In genomic region chr6:5254869-5255268, GRCm38 (mm10) we compare ENCODE assay signal across 15 mouse cellular contexts. TPM values are rescaled to one million over a fixed set of nuclear protein-coding genes. Genes with fewer than 3 reads are reported as not detected.
DNase-seq lines count a peak whose midpoint lies in the region; ATAC-seq and TF ChIP-seq lines count a peak whose summit lies in the region.
"Had no signal": no experiment of that assay in that cellular context is flagged by ENCODE, and none has a peak within 500 bp of the region (broad histone marks: within the 10 kb centered on the region; RNA-seq: fewer than 3 reads in every experiment).

No protein-coding gene starts in this region.

- H3K4me3 ChIP-seq in heart, embryonic 15.5 days: peak overlapping the region; percentile 63
- H3K4me3 ChIP-seq in lung, embryonic 16.5 days (ENCODE audit: low read length): no peak overlapping the region
- peak overlapping the region; percentile 60 for H3K4me3 ChIP-seq in liver, embryonic 11.5 days (ENCODE audit: low read depth, low read length)
- no peak overlapping the region for H3K4me3 ChIP-seq in myocyte
- H3K4me3 ChIP-seq: hindbrain, embryonic 12.5 days; neural tube, embryonic 12.5 days had no signal

- no peaks in the 10 kb centered on the region for H3K36me3 ChIP-seq in heart, embryonic 15.5 days
- no peaks in the 10 kb centered on the region for H3K36me3 ChIP-seq in lung, embryonic 16.5 days (ENCODE audit: control insufficient read depth, insufficient read depth, low read length)
- H3K36me3 ChIP-seq in liver, embryonic 11.5 days (ENCODE audit: control insufficient read depth, insufficient read depth, low read length): no peaks in the 10 kb centered on the region
- H3K36me3 ChIP-seq in myocyte (ENCODE audit: control insufficient read depth, insufficient read depth): no peaks in the 10 kb centered on the region
- H3K36me3 ChIP-seq: hindbrain, embryonic 12.5 days; limb, embryonic 15.5 days; neural tube, embryonic 12.5 days had no signal

- no peak for DNase-seq in heart, postnatal 25 days (ENCODE audit: low spot score)
- DNase-seq in lung, postnatal 25 days (ENCODE audit: low spot score): no peak
- DNase-seq in liver, embryonic 11.5 days (ENCODE audit: low spot score): no peak
- DNase-seq in spleen, postnatal 36 days (ENCODE audit: low spot score in 2 of 2): no peak
- DNase-seq: cerebellum, adult 18-20 months; thymus, postnatal 25 days had no signal

- no peak for ATAC-seq in heart, embryonic 15.5 days (replicated peaks; ENCODE audit: insufficient number of reproducible peaks, insufficient read depth, low FRiP score, low read depth)
- no peak for ATAC-seq in lung, embryonic 16.5 days (ENCODE audit: low read depth)
- no peak for ATAC-seq in liver, embryonic 11.5 days (replicated peaks; ENCODE audit: low FRiP score)
- ATAC-seq in frontal cortex, adult (ENCODE audit: low TSS enrichment): no peak
- ATAC-seq: midbrain, embryonic 16.5 days had no signal

- WGBS in heart, embryonic 15.5 days: 96% methylated on average over 2 of the region's 2 CpGs
- WGBS in lung, embryonic 16.5 days: 93% methylated on average over 2 of the region's 2 CpGs
- WGBS in liver, embryonic 11.5 days: 89% methylated on average over 2 of the region's 2 CpGs

- no peak overlapping the region for H3K9ac ChIP-seq in heart, embryonic 15.5 days
- no peak overlapping the region for H3K9ac ChIP-seq in lung, embryonic 16.5 days (ENCODE audit: low read length)
- H3K9ac ChIP-seq in liver, embryonic 11.5 days (ENCODE audit: low read depth, low read length): no peak overlapping the region
- H3K9ac ChIP-seq: forebrain, postnatal 0 days; hindbrain, embryonic 12.5 days; neural tube, embryonic 12.5 days had no signal

- no peaks in the 10 kb centered on the region for H3K9me3 ChIP-seq in heart, embryonic 15.5 days (replicated peaks)
- H3K9me3 ChIP-seq in lung, embryonic 16.5 days (ENCODE audit: control insufficient read depth, low read length): no peaks in the 10 kb centered on the region
- no peaks in the 10 kb centered on the region for H3K9me3 ChIP-seq in liver, embryonic 11.5 days (ENCODE audit: control insufficient read depth, low read length)
- H3K9me3 ChIP-seq: hindbrain, embryonic 12.5 days; limb, embryonic 15.5 days; neural tube, embryonic 12.5 days had no signal

- H3ac ChIP-seq in myocyte (ENCODE audit: control insufficient read depth, insufficient read length): no peak overlapping the region

- TF ChIP-seq POLR2A in myocyte (IDR thresholded peaks at IDR 0.05; ENCODE audit: insufficient read length, low read depth): no peak

- no peaks in the 10 kb centered on the region for H3K79me2 ChIP-seq in myocyte (ENCODE audit: control insufficient read depth, insufficient read depth)

- peaks cover 4% of the 10 kb centered on the region for H3K4me1 ChIP-seq in heart, embryonic 15.5 days (replicated peaks)
- peaks cover 7% of the 10 kb centered on the region; the same call in 1 of the 2 replicates for H3K4me1 ChIP-seq in lung, embryonic 16.5 days (replicated peaks; ENCODE audit: control insufficient read depth, insufficient read depth, low read length)
- peaks cover 13% of the 10 kb centered on the region for H3K4me1 ChIP-seq in liver, embryonic 11.5 days (replicated peaks; ENCODE audit: control insufficient read depth, insufficient read depth, low read length)
- H3K4me1 ChIP-seq: hindbrain, embryonic 12.5 days had no signal

- H3K4me2 ChIP-seq in heart, embryonic 15.5 days: peak overlapping the region; percentile 72
- H3K4me2 ChIP-seq in lung, embryonic 16.5 days (ENCODE audit: low read depth, low read length): peak overlapping the region; percentile 77; the same call in 1 of the 2 replicates
- peak overlapping the region; percentile 84 for H3K4me2 ChIP-seq in liver, embryonic 11.5 days
- peak overlapping the region; percentile 55 for H3K4me2 ChIP-seq in myocyte (ENCODE audit: low read depth)

- no peak overlapping the region for H3K27ac ChIP-seq in heart, embryonic 15.5 days
- H3K27ac ChIP-seq in lung, embryonic 16.5 days (ENCODE audit: low read length): no peak overlapping the region
- no peak overlapping the region for H3K27ac ChIP-seq in liver, embryonic 11.5 days (ENCODE audit: low read depth, low read length)
- H3K27ac ChIP-seq: hindbrain, embryonic 12.5 days; neural tube, embryonic 12.5 days had no signal

- intact Hi-C loops in heart, postnatal 25 days (cut with DNase I): loop anchor here (5.0 kb wide), 1 partner anchor 42 kb away; the partner anchor contains the start of gene Pon2

- H3K27me3 ChIP-seq in heart, embryonic 15.5 days: no peaks in the 10 kb centered on the region
- H3K27me3 ChIP-seq in lung, embryonic 16.5 days (ENCODE audit: control insufficient read depth, insufficient read depth, low read depth, low read length): no peaks in the 10 kb centered on the region
- H3K27me3 ChIP-seq in liver, embryonic 11.5 days (replicated peaks; ENCODE audit: control insufficient read depth, insufficient read depth, low read length): no peaks in the 10 kb centered on the region
- H3K27me3 ChIP-seq in myocyte (ENCODE audit: control insufficient read depth, insufficient read depth, insufficient read length): no peaks in the 10 kb centered on the region
- H3K27me3 ChIP-seq: hindbrain, embryonic 12.5 days; limb, embryonic 15.5 days; neural tube, embryonic 12.5 days had no signal

TF ChIP-seq in myocyte, 11 proteins besides CTCF, POLR2A, EP300 and RAD21:
- TF ChIP-seq MAX (IDR thresholded peaks at IDR 0.05; ENCODE audit: low read depth) (no peak), TCF3 (IDR thresholded peaks at IDR 0.05; ENCODE audit: insufficient read length, low read depth) (no peak), USF1 (IDR thresholded peaks at IDR 0.05; ENCODE audit: low read depth) (no peak), REST (IDR thresholded peaks at IDR 0.05; ENCODE audit: insufficient read depth, insufficient read length) (no peak), POLR2AphosphoS2 (IDR thresholded peaks at IDR 0.05; ENCODE audit: insufficient read length, low read depth) (no peak), SRF (IDR thresholded peaks at IDR 0.05; ENCODE audit: control insufficient read depth, insufficient read length, low read depth) (no peak), TCF12 (IDR thresholded peaks at IDR 0.05; ENCODE audit: insufficient read depth, poor library complexity, severe bottlenecking) (no peak), MYOG (IDR thresholded peaks at IDR 0.05; ENCODE audit: control insufficient read depth in 1 of 3, insufficient read depth in 1 of 3, insufficient read length in 2 of 3, low read depth in 2 of 3) (no peak), E2F4 (IDR thresholded peaks at IDR 0.05; ENCODE audit: insufficient read depth) (no peak), CEBPB (IDR thresholded peaks at IDR 0.05; ENCODE audit: insufficient read depth, poor library complexity, severe bottlenecking) (no peak), MYOD1 (IDR thresholded peaks at IDR 0.05; ENCODE audit: control insufficient read depth in 1 of 3, insufficient read length in 2 of 3, low read depth in 2 of 3) (no peak)

RNA-seq across cellular contexts. Expression of gene Pon3, which starts 1.2 kb away (rescaled TPM):
- 38.1 and 41.3 TPM in 2 replicates for polyA plus RNA-seq in heart, embryonic 15.5 days (2015; fragmentation: Nextera tagmentation; extraction: Ambion mirVana)
- total RNA-seq in heart, postnatal 25 days (2021): 10 to 100 TPM; 19.4 to 20.0 TPM
- 28.9 and 31.9 TPM in 2 replicates for polyA plus RNA-seq in lung, embryonic 16.5 days (2015; fragmentation: Nextera tagmentation; extraction: Ambion mirVana)
- 17.8 and 18.5 TPM in 2 replicates for polyA plus RNA-seq in liver, embryonic 11.5 days (2014; fragmentation: Nextera tagmentation; extraction: Ambion mirVana)
- polyA plus RNA-seq in myocyte (2012; fragmentation: generic; extraction: Trizol): 1.8 TPM

RNA-seq across cellular contexts. Expression of gene Pon2, which starts 43.4 kb away (rescaled TPM):
- 43.4 and 45.3 TPM in 2 replicates for polyA plus RNA-seq in heart, embryonic 15.5 days (2015; fragmentation: Nextera tagmentation; extraction: Ambion mirVana)
- total RNA-seq in heart, postnatal 25 days (2021): 10 to 100 TPM; 15.6 to 18.3 TPM
- 54.8 and 63.6 TPM in 2 replicates for polyA plus RNA-seq in lung, embryonic 16.5 days (2015; fragmentation: Nextera tagmentation; extraction: Ambion mirVana)
- polyA plus RNA-seq in liver, embryonic 11.5 days (2014; fragmentation: Nextera tagmentation; extraction: Ambion mirVana): 60.1 and 61.2 TPM in 2 replicates
- polyA plus RNA-seq in myocyte (2012; fragmentation: generic; extraction: Trizol): 14.2 TPM

Comparison
In these comparisons a context has a peak if more than half of its experiments do, and no peak if none do; other contexts are left out.
1. H3K4me3 ChIP-seq: peak in heart, embryonic 15.5 days (single experiment) and liver, embryonic 11.5 days (single experiment); none in lung, embryonic 16.5 days (single experiment) and myocyte (single experiment).
2. Peak in every context shown above with its lines, with median percentiles within 50 percentile points of each other: H3K4me2 ChIP-seq.